ENCODE assay signal across 7 mouse cellular contexts in the genomic region with DNA sequence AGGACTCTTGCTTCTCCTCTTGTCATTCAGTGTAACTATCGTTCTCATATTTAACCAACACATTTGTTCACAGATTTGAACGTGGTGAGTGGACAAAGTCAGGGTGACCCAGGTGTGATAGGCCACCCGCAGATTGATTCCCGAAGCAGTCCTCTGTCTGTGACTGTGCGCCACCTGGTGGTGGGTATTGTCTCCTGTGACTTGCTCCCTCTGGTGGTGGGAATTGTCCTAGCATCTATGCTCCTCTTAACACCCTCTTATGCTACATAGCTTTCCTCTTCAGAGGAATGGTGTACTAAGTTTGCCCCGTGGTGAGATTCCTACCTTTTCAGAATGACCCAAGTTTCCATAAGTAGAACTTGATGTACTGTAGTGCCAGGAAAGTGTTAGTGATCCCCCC. TPM values are rescaled to one million over a fixed set of nuclear protein-coding genes. Genes with fewer than 3 reads are reported as not detected.
DNase-seq lines count a peak whose midpoint lies in the region.

No protein-coding gene starts in this region.

- DNase-seq in CD8-positive naive resting alpha-beta T cell, adult 2 months (ENCODE audit: low read depth in 2 of 2, low spot score in 2 of 2): peak; percentile 85 to 89
- DNase-seq in NIH3T3 (ENCODE audit: low read depth): peak; percentile 90
- peak; percentile 91 to 95 for DNase-seq in cerebellum, postnatal 14 days
- DNase-seq in gastrocnemius, postnatal 36 days: peak; percentile 67 to 79
- DNase-seq in layer of hippocampus, adult 9-11 months: peak; percentile 80
- peak; percentile 72 to 89 for DNase-seq in lung, postnatal 4 days
- DNase-seq in spleen, adult 18-20 months: peak; percentile 58 to 88

- intact Hi-C loops in gastrocnemius, postnatal 36 days (cut with DNase I): loop anchor here (5.0 kb wide), 1 partner anchor 220 kb away; no protein-coding TSS in a partner anchor

RNA-seq across cellular contexts. Expression of gene Srgap1, which starts 4.7 kb away (rescaled TPM):
- total RNA-seq in gastrocnemius, postnatal 36 days (2021): under 1 TPM; 0.79 to 0.84 TPM

RNA-seq across cellular contexts. Expression of gene Rxylt1, which starts 45.3 kb away (rescaled TPM):
- total RNA-seq in gastrocnemius, postnatal 36 days (2021): 10 to 100 TPM; 31.0 to 38.7 TPM

Comparison
In these comparisons a context has a peak if more than half of its experiments do, and no peak if none do; other contexts are left out.
1. Peak in every context shown above with its lines: DNase-seq.